Mouse (Mus musculus) frontal cortex, postnatal 10 days (tissue): ENCODE data around the gene Dennd1a.

Experiments
- DNase-seq, 2 experiments: peaks; one replicate each; pipeline ENCODE4 v3.0.0; 2022; ENCODE audit warnings: low spot score in 2 of 2, mixed read lengths in 1 of 2

The Dennd1a gene

DNA sequence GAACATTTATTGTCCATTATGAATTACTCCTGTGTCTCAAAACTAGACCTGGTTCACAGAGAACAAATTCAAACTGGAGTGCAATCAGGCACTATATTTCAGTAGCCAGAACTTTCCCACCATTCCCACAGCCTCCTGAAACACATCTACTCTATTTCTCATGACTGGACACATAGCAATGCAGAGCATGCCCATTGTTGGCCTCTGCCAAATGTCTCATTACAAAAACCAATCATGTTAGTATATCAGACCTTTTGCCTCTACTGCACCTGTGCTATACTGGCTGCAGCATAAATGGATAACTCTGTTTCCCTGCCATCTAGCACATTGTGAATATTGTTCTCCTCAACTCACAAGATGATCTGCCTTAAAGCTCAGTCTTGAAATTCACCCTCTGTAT is 238.2 kb downstream of the Dennd1a start:
- no peak for DNase-seq

DNA sequence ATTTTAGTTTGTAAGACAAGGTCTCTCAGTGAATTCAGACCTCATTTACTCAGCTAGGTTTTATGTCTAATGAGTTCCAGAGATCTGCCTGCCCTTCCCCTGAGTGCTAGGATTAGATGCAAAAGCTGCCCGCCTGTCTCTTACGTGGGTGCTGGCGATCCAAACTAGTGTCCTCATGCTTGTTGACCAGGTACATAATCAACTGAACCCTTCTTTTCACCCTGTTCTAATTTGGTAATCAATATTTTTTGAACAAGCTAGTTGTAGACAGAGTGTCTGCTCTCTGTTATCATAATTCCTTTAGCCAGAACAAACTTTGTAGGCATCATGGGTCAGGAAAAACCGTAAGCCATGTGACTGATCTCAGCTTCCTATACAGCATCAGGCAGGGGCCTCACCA is 241.9 kb downstream of the Dennd1a start:
- no peak for DNase-seq

DNA sequence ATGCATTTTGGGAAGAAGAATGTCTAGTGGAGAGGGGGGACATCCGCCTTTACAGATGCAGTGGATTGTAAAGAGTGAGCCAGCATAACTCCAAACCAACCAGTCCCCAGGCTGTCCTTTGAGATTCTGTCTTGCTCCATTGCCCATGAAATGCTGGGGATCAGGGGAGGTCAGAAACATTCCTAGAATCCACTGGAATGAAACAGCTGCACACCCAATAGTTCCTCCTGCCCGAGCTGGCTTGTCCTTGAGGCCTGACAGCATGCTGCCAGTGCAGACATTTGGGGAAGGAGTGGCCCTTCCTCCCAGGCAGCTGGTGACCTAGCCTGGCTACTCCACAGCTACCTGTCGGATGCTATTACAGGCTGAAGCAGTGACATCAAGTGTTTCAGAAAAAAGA is 246.3 kb downstream of the Dennd1a start:
- DNase-seq, result no peak

DNA sequence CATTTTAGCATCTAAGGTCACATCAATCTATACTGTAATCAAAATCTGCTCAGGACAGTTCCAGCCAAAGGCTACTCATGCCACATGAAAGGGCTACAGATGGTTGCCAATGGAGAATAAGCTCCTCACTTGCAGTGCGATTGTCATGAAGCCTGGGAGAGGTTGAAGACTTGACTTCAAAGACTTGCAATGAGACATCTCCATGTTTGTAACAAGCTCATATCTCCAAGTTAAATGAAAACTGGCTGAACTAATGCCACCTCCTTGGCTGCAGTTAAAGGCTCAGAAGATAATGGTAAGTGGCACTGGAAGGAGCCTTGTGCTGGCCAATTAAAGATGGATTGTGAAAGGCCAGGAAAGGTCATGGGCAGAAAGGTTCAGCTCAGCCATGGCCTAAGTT is 247.6 kb downstream of the Dennd1a start:
- DNase-seq, result no peak

DNA sequence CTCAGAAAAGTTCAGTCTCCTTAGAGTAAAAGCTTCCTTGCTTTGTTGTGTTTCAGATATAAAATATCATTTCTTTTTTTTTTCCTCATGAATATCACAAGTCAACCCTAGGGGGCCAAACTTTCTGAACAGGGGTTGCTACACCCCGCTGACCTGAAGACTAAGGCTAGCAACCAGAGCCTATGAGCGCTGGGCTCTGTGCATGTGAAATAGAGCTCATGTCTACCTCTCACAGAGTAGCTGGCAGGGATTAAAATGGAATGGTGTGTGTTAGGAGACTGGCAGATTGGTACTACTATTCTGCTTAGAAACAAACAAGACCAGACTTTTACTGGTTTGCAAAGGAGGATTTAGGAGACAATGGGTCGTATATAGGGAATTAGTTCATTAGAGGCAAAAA is 258.9 kb downstream of the Dennd1a start:
- no peak for DNase-seq

DNA sequence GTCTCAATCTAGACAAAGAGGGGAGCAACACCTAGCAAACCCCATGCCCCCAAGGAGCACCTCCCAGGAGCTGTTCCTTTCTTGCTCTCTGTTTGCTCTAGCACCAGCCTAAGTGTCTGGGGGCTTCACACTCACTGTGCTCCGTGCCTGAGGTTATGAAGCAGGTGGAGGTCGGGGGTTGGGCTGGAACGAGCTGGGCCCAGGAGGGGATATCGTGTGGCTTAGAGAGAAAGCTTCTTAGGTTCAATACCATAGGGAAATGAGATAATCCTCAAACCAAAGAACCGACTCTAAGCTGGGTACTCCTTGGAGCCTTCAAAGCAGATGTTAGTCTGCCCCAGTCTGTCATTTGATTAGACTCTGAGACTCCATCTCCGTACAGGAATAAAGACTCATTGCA is 261.6 kb downstream of the Dennd1a start:
- no peak for DNase-seq

DNA sequence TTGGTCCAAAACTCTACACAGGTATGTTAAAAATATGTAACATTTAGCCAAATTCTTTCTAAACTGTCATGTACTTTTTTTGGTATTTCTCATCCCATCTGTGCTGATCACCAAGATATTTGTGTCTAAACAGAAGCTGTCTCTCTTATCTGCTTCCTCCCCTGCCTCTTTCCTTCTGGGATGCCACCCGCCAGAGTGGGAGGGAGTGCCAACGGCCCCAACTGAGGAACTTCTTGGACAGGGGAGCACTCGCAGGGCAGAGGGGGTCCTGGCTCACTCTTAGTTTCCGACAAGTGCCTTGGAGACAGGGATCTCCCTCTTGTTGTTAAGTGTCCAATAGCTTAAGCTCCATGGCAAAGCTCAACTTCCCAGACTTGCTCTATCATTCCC is 263.5 kb downstream of the Dennd1a start:
- DNase-seq, result peak in 1 of 2 experiments; percentile 13

DNA sequence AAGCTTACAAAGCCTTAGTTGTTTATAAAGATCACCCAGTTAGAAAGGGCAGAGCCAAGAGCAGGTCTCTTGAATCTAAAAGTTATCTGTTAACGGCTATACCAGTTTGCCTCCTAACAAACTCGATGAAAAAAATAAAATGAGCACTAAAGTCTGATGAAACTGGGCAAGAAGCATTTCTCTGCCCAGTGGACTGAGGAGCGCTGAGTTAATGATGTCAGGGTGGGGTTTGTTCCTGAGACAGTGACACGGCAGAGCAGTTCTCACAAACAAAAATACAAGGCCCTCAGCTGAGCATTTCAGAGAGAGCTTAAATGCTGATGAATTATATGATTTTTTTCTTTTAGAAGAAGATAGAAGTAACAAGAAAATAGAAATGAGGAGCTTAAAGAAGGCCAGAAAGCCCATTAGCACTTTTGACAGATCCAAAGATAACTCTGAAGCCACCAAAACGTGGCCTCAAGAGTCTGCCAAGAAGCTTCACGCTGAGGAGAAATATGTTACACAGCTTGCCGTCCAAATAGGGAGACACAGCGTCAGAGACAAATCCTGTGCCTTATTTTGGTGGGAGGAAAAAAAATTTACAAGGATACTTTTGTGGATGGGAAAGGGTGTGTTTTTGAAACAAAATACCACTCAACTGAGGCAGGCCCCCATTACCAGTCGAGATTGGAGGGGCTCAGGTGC is 264.0 kb downstream of the Dennd1a start:
- peak in 1 of 2 experiments; percentile 22 for DNase-seq

DNA sequence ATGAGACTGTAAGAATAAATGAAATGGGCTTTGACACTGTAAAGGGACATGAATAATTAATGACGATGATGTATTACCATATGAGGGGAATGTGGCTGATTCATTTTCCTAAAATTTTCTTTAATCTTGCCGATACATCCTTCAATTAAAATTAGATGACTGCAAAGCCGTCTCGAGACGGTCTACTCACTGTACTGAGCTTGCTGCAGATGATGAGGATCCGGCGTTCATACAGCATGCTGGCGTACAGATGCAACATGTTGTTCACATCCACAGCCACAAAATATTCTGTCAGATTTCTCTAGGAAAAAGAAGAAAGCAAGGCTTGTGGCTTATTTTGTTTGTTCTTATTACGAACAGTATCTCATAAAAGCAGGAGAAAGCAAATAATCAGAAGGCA is 266.0 kb downstream of the Dennd1a start:
- no peak for DNase-seq

DNA sequence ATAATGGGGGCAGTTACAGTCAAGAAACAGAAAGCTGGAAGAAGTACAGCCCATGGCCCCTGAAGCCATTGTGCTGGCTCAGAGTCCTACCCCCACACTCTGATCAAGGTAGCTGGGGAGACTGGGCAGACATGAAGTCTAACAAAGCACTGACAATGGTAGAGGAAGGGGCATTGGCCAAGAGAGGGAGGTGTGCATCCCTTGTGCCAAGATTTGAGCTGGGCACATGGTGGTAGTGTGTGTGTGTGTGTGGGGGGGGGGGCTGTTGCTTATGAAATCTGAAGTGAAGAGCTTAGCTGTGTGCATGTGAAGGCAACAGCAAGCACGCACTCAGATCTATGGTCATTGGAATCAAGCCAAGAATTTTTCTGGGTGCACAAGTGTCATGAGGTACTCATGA is 272.5 kb downstream of the Dennd1a start:
- DNase-seq, result no peak

DNA sequence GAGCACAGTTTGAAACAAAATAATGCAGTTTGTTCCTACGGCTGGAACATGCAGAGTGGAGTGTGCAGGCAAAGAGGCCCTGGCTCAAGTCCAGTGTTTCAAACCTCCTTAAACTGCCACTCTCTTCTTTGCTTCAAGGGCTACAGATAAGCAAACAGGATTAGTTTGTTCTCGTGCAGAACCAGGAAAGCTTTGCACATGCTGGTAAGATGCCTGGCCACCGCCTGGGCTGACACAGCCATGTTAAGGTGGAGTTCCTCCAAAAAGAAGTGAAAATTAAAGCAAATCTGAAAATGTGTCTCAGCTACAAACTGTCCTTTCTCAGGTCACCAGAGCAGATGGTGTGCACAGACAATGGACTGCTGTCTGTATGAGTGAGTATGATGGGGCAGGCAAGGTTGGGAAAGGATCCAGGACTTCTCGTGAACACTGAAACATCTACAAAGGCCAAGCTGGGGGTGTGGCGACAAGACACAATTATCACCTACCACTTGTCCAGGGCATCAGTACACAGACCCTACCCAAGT is 273.3 kb downstream of the Dennd1a start:
- peak; percentile 23 for DNase-seq

DNA sequence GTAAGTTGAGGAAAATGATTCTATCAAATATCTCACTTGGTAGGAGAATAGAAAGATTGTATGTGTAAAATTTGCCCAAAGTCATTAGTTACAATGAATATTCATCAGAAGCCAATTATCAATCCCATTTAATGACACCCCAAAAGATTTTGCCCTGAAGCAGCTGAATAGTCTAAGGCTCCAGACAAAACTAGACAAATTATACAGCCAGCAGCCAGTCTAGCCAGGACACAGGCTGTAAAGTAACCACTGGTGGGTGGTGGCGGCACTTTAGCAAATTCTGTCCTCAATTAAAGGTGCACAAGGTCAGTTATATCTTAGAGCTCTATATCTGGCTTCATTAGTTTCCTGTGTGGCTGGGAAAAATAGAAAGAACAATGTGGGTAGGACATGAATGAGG is 280.0 kb downstream of the Dennd1a start:
- no peak for DNase-seq

DNA sequence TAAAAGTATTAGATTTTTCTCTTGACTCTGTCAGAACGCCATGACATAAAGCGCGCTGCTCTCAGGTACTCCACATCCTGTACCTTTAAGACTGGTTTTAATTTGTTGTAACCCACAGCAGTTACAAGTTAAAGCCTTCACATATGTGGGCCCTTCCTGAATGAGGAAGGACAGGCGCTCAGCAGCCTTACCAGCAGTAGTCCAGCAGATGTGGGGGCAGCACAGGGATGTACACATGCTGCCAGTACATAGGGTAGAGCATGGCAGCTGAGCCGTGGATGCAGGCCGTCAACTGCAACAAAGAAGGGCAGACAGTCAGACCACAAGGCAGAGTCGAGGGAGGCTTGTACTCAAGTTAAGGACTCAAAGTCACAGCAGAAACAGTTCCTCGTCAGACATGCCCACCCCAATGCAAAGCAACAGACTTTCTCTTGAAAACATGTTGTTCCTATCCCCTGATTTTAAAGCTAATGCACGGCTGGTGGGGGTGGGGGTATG is 284.0 kb downstream of the Dennd1a start:
- DNase-seq, result no peak

DNA sequence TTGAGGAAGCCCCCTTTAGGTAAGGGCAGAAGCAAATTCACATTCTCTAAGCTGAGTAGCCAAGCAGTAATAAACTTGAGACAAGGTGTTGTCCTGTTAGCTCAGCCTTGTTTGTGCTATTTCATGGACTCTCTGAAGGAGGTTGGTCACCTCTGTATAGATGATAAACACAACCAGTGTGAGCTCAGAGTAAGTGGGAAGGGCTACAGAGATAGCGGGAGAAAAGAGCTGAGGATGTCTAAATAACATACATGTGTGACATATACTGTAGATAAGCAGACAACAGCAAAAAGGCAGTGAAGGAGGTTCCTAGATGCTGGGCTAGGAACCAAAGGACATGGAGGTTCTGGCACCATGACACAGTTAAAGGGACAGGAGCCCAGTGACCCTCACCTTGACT is 286.2 kb downstream of the Dennd1a start:
- DNase-seq, result no peak

DNA sequence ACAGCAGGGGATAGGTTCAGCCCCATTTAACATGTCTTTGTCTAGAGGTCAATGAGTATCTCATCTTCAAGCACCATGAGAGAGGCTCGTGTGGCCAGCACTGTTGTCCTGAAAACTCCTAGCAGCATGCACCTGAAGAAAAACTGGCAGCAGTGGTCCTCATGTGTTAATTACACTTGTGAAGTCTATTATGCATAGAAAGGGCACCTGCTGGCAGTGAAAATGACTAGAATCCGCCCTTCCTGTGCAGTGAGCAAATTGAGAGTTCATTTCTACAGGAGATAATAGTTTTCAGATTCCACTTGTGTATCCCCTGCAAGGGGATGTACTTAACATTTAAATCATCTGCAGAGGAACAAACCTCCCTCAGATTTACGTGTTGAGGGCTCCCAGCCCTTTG is 289.2 kb downstream of the Dennd1a start:
- DNase-seq, result no peak

DNA sequence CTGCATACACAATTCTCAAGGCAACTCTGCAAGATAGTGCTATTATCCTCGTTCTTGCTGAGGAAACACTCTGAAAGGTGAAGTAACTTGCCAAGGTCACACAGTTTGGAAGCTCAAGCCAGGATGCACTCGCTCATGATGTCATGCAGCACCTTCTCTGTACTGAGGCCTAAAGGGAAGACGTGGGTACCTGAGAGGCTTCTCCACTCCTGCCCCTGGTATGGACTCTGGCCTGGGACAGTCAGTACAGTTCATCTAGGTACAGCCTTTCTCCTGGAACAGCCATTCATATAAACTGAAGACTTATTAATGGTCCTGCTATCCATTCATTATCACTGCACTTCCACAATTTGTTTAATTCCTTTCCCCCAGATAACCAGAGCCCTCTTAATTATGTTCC is 298.1 kb downstream of the Dennd1a start:
- no peak for DNase-seq

DNA sequence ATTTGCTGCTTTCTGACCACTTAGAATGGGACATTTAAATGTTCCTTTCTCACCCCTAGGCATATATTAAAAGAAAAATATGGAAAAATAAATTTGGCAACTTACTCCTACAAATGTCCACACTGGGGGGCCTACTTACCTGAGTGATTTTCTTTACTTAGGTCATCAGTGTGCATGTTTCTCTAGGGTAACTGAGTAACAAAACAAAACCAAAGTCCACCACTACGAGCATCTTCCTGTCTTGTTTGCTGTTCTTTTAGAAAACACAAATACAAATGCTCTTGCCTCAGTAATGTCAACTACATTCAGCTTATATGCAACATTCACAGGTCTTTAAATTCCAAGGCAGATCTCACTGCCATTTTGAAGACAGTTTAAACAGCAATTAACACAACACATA is 298.9 kb downstream of the Dennd1a start:
- no peak for DNase-seq

DNA sequence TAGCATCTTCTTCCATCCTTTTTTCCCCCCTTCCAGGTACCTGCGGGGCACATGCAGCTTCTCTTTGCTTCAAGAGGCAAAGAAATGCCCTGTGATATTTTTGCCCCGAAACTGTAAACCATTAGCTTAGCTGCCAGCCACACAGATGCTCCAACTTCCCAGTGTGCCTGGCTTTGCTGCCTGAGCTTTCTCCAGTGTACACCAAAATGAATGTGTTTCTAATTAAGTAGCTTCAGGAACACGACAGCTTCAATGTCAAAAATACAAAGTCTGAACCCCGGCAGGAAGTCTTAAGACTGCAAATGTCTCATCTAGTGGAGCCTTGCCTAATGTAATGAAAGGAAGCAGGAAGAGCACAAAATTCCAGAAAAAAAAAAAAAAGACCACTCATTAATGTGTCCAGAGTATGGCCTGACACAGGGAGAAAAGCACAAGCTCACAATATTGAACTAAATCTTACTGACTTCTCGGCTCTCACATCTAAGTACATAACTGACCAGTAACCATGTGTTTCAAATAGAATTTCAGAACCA is 301.4 kb downstream of the Dennd1a start:
- DNase-seq, result no peak

DNA sequence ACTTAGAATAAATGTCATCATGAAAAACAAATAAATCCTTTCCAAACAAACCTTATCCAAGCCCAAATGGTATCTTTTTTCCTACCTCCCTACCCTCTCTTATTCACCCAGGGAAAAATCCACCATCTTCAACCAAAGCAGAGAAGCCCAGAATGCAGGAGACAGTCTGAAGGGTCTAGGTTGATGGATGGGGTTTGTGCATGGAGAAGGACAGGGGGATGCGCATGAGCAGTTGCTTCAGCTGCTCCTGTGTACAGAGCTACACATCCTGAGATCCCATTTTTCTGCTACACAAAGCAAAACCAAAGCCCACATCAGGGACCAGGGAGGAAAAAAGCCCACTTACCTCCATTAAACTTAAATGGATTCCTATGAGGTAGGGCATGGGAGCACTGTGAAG is 304.5 kb downstream of the Dennd1a start:
- DNase-seq, result no peak

DNA sequence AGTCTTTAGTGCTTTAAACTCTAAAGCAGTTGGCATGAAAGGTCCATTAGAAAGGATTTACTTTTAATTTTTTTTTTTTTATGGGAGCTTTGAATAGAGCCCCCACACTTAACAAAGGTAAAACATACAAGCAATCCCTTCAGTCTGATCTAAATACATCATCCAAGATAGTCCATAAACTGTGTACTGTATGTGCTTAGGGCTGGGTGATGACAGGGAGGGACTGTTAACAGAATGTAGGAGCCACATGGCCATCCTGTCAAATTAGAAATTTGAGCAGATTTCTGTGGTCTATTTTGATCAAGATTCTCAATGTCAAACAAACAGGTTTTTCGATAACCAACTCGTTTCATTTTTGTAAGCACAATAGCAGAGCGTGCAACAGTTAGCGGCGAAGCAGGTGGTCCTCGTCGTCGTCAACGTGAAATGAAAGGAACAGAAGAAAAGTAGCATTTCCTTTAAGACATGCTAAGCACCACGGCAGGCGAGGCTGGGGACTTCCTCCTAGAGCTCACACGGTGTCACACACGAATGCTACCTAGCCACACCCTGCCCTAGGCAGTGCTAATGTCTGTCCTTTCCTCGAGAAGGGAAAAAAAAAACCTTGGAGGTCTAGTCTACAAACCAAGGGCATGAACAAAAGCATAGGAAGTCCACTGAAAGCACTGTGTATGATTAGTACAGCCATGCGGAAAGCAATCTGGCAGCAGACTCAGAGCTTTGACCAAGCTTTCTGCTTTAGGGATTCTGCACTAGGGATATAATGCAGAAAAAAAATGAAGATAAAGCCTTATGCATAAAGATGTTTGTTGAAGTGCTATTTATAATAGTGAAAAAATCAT is 305.4 kb downstream of the Dennd1a start:
- no peak for DNase-seq

DNA sequence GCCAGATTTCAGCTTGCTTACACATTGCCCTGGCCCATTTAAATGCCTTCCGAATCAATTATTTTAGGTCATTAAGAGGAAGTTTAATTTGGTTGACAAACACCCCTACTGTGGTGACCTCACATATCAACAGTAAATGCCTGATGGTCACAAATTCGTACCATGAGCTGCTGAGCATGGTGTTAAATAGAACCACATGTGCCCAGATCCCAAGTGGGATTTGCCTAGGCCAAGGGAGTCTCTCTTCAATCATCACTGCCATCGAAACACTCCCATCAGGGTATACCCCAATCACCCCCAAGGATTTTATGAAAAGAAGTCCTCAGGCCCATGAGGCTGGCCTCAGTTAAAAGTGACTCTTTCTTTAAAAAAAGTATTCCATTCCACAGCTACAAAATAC is 313.0 kb downstream of the Dennd1a start:
- DNase-seq, result no peak

DNA sequence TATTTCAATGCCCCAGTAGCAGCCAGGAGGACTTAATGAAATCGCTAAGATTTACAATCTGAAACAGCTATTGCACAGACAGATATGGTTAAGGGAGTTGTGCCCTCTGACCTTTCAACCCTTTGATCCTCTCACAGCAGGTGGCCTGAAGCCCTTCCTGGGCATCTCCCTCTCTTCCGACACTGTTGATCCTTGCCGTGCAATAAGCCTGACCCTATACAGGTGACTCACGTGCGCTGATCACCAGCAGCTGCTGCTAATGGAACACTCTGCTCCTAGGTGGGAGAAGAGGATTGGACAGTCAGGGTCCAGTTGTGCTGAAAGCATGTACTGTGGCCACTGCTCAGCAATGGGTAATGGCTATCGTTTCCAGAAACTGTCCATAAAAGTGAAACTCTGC is 314.6 kb downstream of the Dennd1a start:
- DNase-seq, result no peak

DNA sequence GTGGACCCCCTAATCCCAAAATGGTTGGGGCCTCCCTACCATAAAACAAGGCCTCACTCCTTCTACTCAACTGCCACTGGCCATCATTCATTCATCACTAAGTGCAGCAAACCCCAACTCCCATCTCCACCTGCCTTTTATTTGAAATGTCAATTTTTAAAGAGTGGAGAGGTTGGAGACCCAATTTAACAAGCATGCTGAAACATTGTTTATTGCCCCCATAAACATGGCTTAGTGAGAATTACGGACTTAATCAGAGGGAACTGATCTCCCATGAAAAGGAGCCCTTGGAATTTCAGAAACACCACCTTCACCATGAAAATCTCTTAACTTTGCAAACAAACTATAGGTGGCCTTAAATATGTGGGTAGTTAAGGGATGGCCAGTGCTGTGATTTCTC is 315.5 kb downstream of the Dennd1a start:
- DNase-seq, result no peak
